Mouse (Mus musculus): Measurements from ENCODE around the gene Tns3.
A peak's percentile ranks its signal among the peaks of the same experiment; 100 is the strongest.

Tns3 gene

GRCm38 (mm10) chr11:8432941-8433340 lies 231.4 kb downstream of the Tns3 start:
- no peak for DNase-seq

DNA sequence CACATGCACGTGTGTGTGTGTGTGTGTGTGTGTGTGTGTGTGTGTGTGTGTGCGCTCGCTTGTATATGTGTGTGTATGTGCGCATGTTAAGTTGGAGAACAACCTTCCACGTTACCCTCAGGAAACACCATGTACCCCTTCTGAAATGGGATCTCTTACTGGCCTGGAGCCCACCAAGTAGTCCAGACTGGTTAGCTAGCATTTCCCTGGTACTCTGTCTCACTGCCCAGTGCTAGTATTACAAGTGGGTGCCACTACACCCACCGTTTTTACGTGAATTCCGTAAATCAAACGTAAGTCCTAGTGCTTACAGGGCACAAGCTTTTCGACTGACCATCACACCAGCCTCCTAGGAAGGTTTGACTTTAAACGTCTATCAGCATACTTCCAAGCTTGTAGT lies 236.7 kb downstream of the Tns3 start:
- no peak for DNase-seq

- DNase-seq: no peak
These were observed 239.1 kb downstream of the Tns3 start for GRCm38 (mm10) chr11:8425226-8425570.

- DNase-seq: peak; percentile 82 to 84
These were observed 239.8 kb downstream of the Tns3 start for GRCm38 (mm10) chr11:8424342-8425225.

DNA sequence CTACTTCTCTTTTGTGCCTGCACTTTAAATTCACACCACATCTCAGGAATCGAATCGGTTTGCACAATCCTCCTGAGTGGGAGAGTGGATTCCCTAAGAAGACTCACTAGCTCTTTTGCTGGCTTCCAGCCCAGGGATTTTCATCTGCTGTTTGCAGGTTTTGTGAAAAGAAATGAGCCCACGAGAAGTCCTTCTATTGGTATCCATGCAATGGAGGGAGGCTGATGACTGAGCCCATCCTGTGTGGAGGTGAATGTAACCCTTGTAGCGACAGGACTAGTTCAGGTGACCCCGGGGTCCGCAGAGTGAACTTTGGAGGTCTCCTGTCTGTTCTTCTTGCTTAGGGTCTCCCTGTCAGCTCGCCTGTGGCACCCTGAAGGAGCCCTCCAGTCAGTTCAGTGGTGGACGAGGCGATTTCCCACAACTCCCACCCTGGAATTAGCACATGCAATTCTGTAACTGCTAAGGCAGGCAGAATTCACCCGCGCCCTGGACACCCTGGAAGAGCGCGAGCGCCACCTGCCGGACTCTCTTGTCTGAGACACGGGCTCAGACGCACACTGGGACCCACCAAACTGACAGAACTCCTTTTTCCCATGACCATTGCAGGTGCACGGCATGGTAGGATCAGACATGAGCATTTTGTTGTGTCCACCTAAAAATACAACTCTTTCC lies 259.0 kb downstream of the Tns3 start:
- peak; percentile 73 for DNase-seq

DNA sequence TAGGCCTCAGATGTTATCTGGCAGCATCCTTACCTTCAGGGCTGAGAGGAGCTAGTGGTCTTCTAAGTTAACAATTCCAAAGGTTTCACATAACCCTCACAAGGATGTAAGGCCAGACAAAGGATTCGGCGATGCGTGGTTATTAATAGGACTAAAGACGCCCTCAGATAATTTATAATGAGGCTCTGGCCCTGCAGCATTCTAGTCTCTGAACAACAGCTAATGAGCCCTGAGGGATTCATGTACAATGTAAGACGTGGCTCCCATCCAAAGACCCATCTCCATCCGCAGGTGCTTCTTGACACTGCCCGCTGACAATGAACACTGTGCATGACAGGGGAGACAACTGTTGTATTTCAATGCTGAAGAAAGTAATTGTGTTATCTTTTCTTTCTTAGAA lies 263.0 kb downstream of the Tns3 start:
- DNase-seq: no peak

DNA sequence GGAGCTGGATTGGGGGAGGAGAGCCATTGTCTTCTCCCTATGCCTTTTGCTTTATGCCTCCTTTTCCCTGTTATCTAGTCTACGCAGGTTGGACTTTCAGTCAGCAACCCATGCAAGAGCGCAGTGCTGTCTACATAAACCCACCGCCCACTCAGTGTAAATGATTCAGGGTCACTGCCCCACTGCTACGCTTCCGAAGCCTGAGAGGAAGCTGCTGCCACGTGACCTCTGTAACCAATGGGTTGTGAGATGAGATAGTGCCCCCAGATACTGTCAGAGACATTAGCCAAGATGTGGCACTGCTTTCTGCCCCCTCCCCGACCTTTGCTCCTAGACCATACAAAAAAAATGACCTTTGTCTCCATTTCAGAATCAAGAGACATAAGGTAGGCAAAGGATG lies 268.0 kb downstream of the Tns3 start:
- DNase-seq: no peak

DNA sequence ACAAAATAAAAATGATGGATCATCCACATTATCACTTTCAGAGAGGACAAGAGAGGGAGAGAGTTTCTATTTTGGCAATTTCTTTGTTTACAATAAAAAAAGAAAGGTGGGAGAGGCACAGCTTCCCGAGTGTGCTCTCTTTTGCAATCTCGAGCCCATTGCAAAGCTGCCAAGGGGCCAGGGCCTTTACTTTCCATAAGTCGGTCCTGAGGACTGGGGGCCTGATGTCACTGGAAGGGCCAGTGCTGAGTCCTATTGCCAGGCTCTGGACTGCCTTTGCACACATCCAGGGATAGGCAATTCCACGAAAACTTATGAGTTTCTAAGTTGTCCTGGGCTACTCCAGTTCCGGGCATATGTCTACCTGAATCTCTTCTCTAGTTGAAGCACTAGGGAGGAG lies 272.8 kb downstream of the Tns3 start:
- no peak for DNase-seq

DNA sequence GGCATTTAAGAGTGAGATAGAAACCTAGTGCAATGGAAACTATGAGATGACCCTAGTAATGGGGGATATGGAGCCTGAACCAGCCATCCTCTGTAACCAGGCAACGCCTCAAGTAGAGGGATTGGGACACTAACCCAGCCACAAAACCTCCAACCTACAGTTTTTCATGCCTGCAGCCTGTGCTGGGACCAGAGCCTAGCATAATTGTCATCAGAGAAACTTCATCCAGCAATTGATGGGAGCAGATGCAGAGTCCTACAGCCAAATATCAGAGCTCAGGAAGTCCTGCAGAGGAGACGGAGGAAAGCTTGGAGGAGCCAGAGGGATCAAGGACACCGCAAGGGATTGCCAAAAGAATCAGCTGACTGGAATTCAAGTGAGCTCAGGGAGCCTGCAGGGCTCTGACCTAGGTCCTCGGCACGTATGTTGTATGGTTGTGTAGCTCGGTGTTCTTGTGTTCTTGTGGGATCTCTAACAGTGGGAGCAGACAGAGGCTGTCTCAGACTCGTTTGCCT lies 278.4 kb downstream of the Tns3 start:
- no peak for DNase-seq
